Mouse (Mus musculus): ENCODE results near the gene Dock9. TPM values are rescaled to one million over a fixed set of nuclear protein-coding genes. Genes with fewer than 3 reads are reported as not detected.

The Dock9 gene
- polyA plus RNA-seq, 1 experiment from 2014 or later = 14.3 TPM

- Histone ChIP-seq H3K9ac (ENCODE audit: low read depth, low read length) (no peak overlapping the region), H3K4me3 (ENCODE audit: low read length) (no peak overlapping the region), H3K4me1 (ENCODE audit: control insufficient read depth, insufficient read depth, low read length) (peaks cover 6% of the 10 kb centered on the region), H3K27ac (ENCODE audit: low read depth, low read length) (no peak overlapping the region), H3K27me3 (ENCODE audit: control insufficient read depth, insufficient read depth, low read length) (no peaks in the 10 kb centered on the region), H3K9me3 (ENCODE audit: control insufficient read depth, low read length) (no peaks in the 10 kb centered on the region), H3K36me3 (ENCODE audit: control insufficient read depth, insufficient read depth, low read length) (no peaks in the 10 kb centered on the region), H3K4me2 (replicated peaks; ENCODE audit: low read depth, low read length) (no peak overlapping the region)
- no peak for ATAC-seq (ENCODE audit: low FRiP score, low TSS enrichment)
- 68% methylated on average over 1 of the region's 1 CpGs for WGBS
These were observed 12.2 kb downstream of the Dock9 start for GRCm38 (mm10) chr14:121785394-121785793.

GRCm38 (mm10) chr14:121780942-121781531 lies 16.6 kb downstream of the Dock9 start:
- H3K4me3 ChIP-seq (ENCODE audit: low read length) = no peak overlapping the region
- no peaks in the 10 kb centered on the region for H3K36me3 ChIP-seq (ENCODE audit: control insufficient read depth, insufficient read depth, low read length)
- H3K9me3 ChIP-seq (ENCODE audit: control insufficient read depth, low read length) = no peaks in the 10 kb centered on the region
- H3K9ac ChIP-seq (ENCODE audit: low read depth, low read length) = no peak overlapping the region
- H3K27me3 ChIP-seq (ENCODE audit: control insufficient read depth, insufficient read depth, low read length) = no peaks in the 10 kb centered on the region
- 30% methylated on average over 12 of the region's 12 CpGs for WGBS
- peak overlapping the region; percentile 70 for H3K27ac ChIP-seq (ENCODE audit: low read depth, low read length)
- ATAC-seq (ENCODE audit: low FRiP score, low TSS enrichment) = peak; percentile 64; the same call in 1 of the 2 replicates
- no peak overlapping the region for H3K4me2 ChIP-seq (replicated peaks; ENCODE audit: low read depth, low read length)
- peaks cover 13% of the 10 kb centered on the region for H3K4me1 ChIP-seq (ENCODE audit: control insufficient read depth, insufficient read depth, low read length)

DNA sequence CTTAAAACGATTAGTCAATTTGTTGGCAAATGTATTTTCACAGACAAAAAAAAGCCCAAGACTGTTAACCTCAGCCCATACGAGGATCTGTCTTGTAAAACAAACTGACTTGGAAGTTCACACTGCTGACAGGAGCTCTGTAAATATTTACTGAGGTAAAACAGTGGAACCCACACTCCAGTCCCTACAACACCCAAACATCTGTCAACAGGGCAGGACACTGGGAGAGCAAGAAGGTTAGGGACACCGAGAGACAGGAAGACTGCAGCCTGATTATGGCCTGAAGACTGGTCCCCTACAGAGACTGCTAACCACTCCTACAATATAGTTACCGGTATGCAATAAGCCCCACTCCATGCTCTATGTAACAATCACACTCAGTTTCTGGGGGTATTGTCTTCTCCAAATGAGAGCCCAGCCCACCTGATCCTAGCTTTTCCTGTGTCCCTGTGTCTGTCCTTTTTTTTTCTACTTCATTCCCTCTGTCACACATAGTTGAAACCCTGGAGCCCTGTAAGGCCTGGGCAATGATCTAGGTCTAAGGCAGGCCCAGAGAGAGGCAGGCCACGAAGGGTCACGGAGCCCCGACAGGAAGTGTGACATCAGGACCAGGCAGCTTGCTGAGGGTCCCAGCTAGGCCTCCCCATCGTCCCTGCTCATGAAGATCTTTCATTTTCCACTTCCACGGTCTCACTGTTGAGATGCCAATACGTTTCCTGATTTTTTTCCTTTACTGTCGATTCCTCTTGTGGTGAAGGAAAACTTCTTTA lies 17.3 kb downstream of the Dock9 start:
- H3K27me3 ChIP-seq (ENCODE audit: control insufficient read depth, insufficient read depth, low read length) = no peaks in the 10 kb centered on the region
- H3K9ac ChIP-seq (ENCODE audit: low read depth, low read length) = no peak overlapping the region
- no peak overlapping the region for H3K4me2 ChIP-seq (replicated peaks; ENCODE audit: low read depth, low read length)
- H3K9me3 ChIP-seq (ENCODE audit: control insufficient read depth, low read length) = no peaks in the 10 kb centered on the region
- 45% methylated on average over 11 of the region's 11 CpGs for WGBS
- ATAC-seq (ENCODE audit: low FRiP score, low TSS enrichment) = no peak
- peak overlapping the region; percentile 70; the same call in 1 of the 2 replicates for H3K27ac ChIP-seq (ENCODE audit: low read depth, low read length)
- H3K36me3 ChIP-seq (ENCODE audit: control insufficient read depth, insufficient read depth, low read length) = no peaks in the 10 kb centered on the region
- peaks cover 13% of the 10 kb centered on the region for H3K4me1 ChIP-seq (ENCODE audit: control insufficient read depth, insufficient read depth, low read length)
- H3K4me3 ChIP-seq (ENCODE audit: low read length) = no peak overlapping the region

- 79% methylated on average over 3 of the region's 3 CpGs for WGBS
- no peak for ATAC-seq (ENCODE audit: low FRiP score, low TSS enrichment)
- H3K9ac ChIP-seq (ENCODE audit: low read depth, low read length) = no peak overlapping the region
- no peaks in the 10 kb centered on the region for H3K9me3 ChIP-seq (ENCODE audit: control insufficient read depth, low read length)
- H3K27me3 ChIP-seq (ENCODE audit: control insufficient read depth, insufficient read depth, low read length) = no peaks in the 10 kb centered on the region
- no peaks in the 10 kb centered on the region for H3K36me3 ChIP-seq (ENCODE audit: control insufficient read depth, insufficient read depth, low read length)
- H3K4me2 ChIP-seq (replicated peaks; ENCODE audit: low read depth, low read length) = no peak overlapping the region
- no peak overlapping the region for H3K4me3 ChIP-seq (ENCODE audit: low read length)
- peaks cover 13% of the 10 kb centered on the region for H3K4me1 ChIP-seq (ENCODE audit: control insufficient read depth, insufficient read depth, low read length)
- no peak overlapping the region for H3K27ac ChIP-seq (ENCODE audit: low read depth, low read length)
These were observed 18.0 kb downstream of the Dock9 start for GRCm38 (mm10) chr14:121779620-121780019.

- no peaks in the 10 kb centered on the region for H3K9me3 ChIP-seq (ENCODE audit: control insufficient read depth, low read length)
- no peak for ATAC-seq (ENCODE audit: low FRiP score, low TSS enrichment)
- WGBS = 69% methylated on average over 4 of the region's 4 CpGs
These were observed 20.3 kb downstream of the Dock9 start for GRCm38 (mm10) chr14:121777279-121777831.

GRCm38 (mm10) chr14:121776749-121777148 lies 20.9 kb downstream of the Dock9 start:
- no peak for ATAC-seq (ENCODE audit: low FRiP score, low TSS enrichment)
- peaks cover 13% of the 10 kb centered on the region for H3K4me1 ChIP-seq (ENCODE audit: control insufficient read depth, insufficient read depth, low read length)
- H3K4me2 ChIP-seq (replicated peaks; ENCODE audit: low read depth, low read length) = no peak overlapping the region
- WGBS = 88% methylated on average over 4 of the region's 4 CpGs
- no peaks in the 10 kb centered on the region for H3K9me3 ChIP-seq (ENCODE audit: control insufficient read depth, low read length)
- H3K9ac ChIP-seq (ENCODE audit: low read depth, low read length) = no peak overlapping the region
- H3K27ac ChIP-seq (ENCODE audit: low read depth, low read length) = no peak overlapping the region
- H3K27me3 ChIP-seq (ENCODE audit: control insufficient read depth, insufficient read depth, low read length) = no peaks in the 10 kb centered on the region
- H3K36me3 ChIP-seq (ENCODE audit: control insufficient read depth, insufficient read depth, low read length) = no peaks in the 10 kb centered on the region
- H3K4me3 ChIP-seq (ENCODE audit: low read length) = no peak overlapping the region

More at GRCm38 (mm10) chr14:121777279-121777831, 20.3 kb downstream of the Dock9 start:
- Histone ChIP-seq H3K4me2 (replicated peaks; ENCODE audit: low read depth, low read length) (no peak overlapping the region), H3K4me1 (ENCODE audit: control insufficient read depth, insufficient read depth, low read length) (peaks cover 13% of the 10 kb centered on the region), H3K27me3 (ENCODE audit: control insufficient read depth, insufficient read depth, low read length) (no peaks in the 10 kb centered on the region), H3K36me3 (ENCODE audit: control insufficient read depth, insufficient read depth, low read length) (no peaks in the 10 kb centered on the region), H3K9ac (ENCODE audit: low read depth, low read length) (no peak overlapping the region), H3K27ac (ENCODE audit: low read depth, low read length) (no peak overlapping the region), H3K4me3 (ENCODE audit: low read length) (no peak overlapping the region)

GRCm38 (mm10) chr14:121762021-121762452 lies 35.6 kb downstream of the Dock9 start:
- no peak overlapping the region for H3K27ac ChIP-seq (ENCODE audit: low read depth, low read length)
- no peak overlapping the region for H3K4me3 ChIP-seq (ENCODE audit: low read length)
- 27% methylated on average over 11 of the region's 11 CpGs for WGBS
- H3K4me1 ChIP-seq (ENCODE audit: control insufficient read depth, insufficient read depth, low read length) = 0 out of 2 replicates have a peak, but pooled peaks cover 4% of the 10 kb centered on the region
- H3K27me3 ChIP-seq (ENCODE audit: control insufficient read depth, insufficient read depth, low read length) = no peaks in the 10 kb centered on the region
- no peaks in the 10 kb centered on the region for H3K36me3 ChIP-seq (ENCODE audit: control insufficient read depth, insufficient read depth, low read length)
- peak; percentile 45; the same call in 1 of the 2 replicates for ATAC-seq (ENCODE audit: low FRiP score, low TSS enrichment)
- H3K9ac ChIP-seq (ENCODE audit: low read depth, low read length) = no peak overlapping the region
- no peak overlapping the region for H3K4me2 ChIP-seq (replicated peaks; ENCODE audit: low read depth, low read length)
- no peaks in the 10 kb centered on the region for H3K9me3 ChIP-seq (ENCODE audit: control insufficient read depth, low read length)

GRCm38 (mm10) chr14:121760403-121760802 lies 37.2 kb downstream of the Dock9 start:
- H3K36me3 ChIP-seq (ENCODE audit: control insufficient read depth, insufficient read depth, low read length) = no peaks in the 10 kb centered on the region
- WGBS = 83% methylated on average over 5 of the region's 5 CpGs
- H3K27ac ChIP-seq (ENCODE audit: low read depth, low read length) = no peak overlapping the region
- no peak overlapping the region for H3K4me2 ChIP-seq (replicated peaks; ENCODE audit: low read depth, low read length)
- H3K4me3 ChIP-seq (ENCODE audit: low read length) = no peak overlapping the region
- no peaks in the 10 kb centered on the region for H3K9me3 ChIP-seq (ENCODE audit: control insufficient read depth, low read length)
- no peak for ATAC-seq (ENCODE audit: low FRiP score, low TSS enrichment)
- no peak overlapping the region for H3K9ac ChIP-seq (ENCODE audit: low read depth, low read length)
- H3K4me1 ChIP-seq (ENCODE audit: control insufficient read depth, insufficient read depth, low read length) = 0 out of 2 replicates have a peak, but pooled peaks cover 4% of the 10 kb centered on the region
- no peaks in the 10 kb centered on the region for H3K27me3 ChIP-seq (ENCODE audit: control insufficient read depth, insufficient read depth, low read length)

- Histone ChIP-seq H3K9ac (ENCODE audit: low read depth, low read length) (no peak overlapping the region), H3K4me2 (replicated peaks; ENCODE audit: low read depth, low read length) (no peak overlapping the region), H3K9me3 (ENCODE audit: control insufficient read depth, low read length) (no peaks in the 10 kb centered on the region), H3K4me1 (ENCODE audit: control insufficient read depth, insufficient read depth, low read length) (peaks cover 8% of the 10 kb centered on the region; the same call in 1 of the 2 replicates), H3K36me3 (ENCODE audit: control insufficient read depth, insufficient read depth, low read length) (no peaks in the 10 kb centered on the region), H3K27me3 (ENCODE audit: control insufficient read depth, insufficient read depth, low read length) (no peaks in the 10 kb centered on the region), H3K4me3 (ENCODE audit: low read length) (no peak overlapping the region), H3K27ac (ENCODE audit: low read depth, low read length) (no peak overlapping the region)
- no peak for ATAC-seq (ENCODE audit: low FRiP score, low TSS enrichment)
- WGBS = 51% methylated on average over 11 of the region's 11 CpGs
These were observed 43.5 kb downstream of the Dock9 start for GRCm38 (mm10) chr14:121754110-121754509.
